Mouse (Mus musculus): ENCODE measurements at regions not wholly inside any gene's neighbourhood (a gene's known extent, or its start where the extent isn't known, plus 50 kb on each side); places are given as distances from the start of the nearest gene placed in this dataset.

- TF ChIP-seq POU5F1 (IDR thresholded peaks at IDR 0.05; ENCODE audit: borderline replicate concordance, low read length) (no peak), CTCF (conservative IDR thresholded peaks at IDR 0.05; ENCODE audit: low read length) (no peak)
Observed at GRCm38 (mm10) chr3:131737461-131737860, 172.9 kb downstream of the Papss1 start.
